Mouse (Mus musculus) urinary bladder, adult 18-20 months (tissue): ENCODE data around the gene Awat2.
"Not testable (repeated sequence)": the region's sequence is repeated elsewhere in the genome, so short reads cannot be mapped to it uniquely, and the experiment has no call there.

Experiments
- DNase-seq, 2 experiments: peaks; one replicate each; pipeline ENCODE4 v3.0.0; 2022; ENCODE audit warnings: low spot score in 2 of 2, mixed read lengths in 2 of 2

Gene Awat2

DNA sequence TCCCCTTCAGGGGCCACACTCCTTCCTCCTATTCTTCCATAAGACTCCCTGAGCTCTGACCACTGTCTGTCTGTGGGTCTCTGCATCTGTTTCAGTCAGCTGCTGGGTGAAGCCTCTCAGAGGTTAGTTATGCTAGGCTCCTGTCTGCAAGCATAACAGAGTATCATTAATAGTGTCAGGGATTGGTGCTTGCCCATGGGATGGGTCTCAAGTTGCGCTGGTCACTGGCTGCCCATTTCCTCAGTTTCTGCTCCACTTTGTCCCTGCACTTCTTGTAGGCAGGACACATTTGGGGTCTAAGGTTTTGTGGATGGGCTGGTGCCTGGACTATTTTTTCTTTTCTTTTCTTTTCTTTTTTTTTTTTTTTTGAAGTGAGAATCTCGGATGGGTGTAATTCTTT lies at the start of gene Awat2:
TSS of gene Awat2 (minus strand) at position 101 of the 400 bp plus-strand sequence.
- DNase-seq: not testable (repeated sequence)

GRCm38 (mm10) chrX:100480317-100480716 lies 37.8 kb upstream of the Awat2 start:
- DNase-seq: peak; percentile 30 to 51

- DNase-seq: no peak
Measured at GRCm38 (mm10) chrX:100475569-100476223, 33.2 kb upstream of the Awat2 start.

DNA sequence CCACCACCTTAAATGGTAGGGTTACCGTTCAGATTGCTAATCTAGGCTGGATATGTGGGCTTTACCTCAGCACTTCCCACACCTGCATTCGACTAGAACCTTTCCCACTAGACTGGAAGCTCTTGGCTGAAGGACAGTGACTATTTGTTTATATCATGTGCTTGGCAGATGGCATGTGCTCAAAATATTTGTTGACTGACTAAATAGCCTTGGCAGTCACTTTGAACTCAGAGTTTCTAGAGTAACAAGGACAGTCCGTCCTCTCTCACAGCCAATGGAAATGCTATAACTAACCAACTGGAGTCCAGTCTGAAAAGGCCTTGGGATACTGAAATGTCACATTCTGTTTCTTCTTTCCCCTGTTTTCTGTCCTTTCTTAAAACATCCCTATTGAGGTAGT lies 29.0 kb upstream of the Awat2 start:
- no peak for DNase-seq

GRCm38 (mm10) chrX:100470126-100470525 lies 27.6 kb upstream of the Awat2 start:
- no peak for DNase-seq

- no peak for DNase-seq
Measured at GRCm38 (mm10) chrX:100468047-100468446, 25.5 kb upstream of the Awat2 start.

- DNase-seq: no peak
Measured at GRCm38 (mm10) chrX:100443532-100443931, 1.0 kb upstream of the Awat2 start.

DNA sequence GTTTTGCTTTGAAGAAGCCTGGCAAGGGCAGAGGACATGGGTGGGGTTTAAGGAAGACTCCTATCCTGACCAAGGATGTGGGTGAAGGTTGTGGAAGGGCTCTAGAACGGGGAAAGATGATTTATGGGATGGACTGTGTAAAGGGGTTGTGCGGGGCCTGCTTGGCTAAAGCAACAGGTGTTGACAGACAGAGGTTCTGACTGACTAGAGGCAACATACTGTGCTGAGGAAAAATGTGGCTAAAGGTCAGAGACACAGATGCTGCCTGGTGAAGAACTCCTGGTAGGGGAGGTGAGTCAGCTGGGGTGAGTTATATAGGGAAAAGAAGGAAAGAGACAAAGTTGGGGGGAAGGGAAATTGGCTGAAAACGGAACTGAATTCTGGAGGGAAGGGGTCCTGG lies 10.2 kb downstream of the Awat2 start:
- DNase-seq: no peak

DNA sequence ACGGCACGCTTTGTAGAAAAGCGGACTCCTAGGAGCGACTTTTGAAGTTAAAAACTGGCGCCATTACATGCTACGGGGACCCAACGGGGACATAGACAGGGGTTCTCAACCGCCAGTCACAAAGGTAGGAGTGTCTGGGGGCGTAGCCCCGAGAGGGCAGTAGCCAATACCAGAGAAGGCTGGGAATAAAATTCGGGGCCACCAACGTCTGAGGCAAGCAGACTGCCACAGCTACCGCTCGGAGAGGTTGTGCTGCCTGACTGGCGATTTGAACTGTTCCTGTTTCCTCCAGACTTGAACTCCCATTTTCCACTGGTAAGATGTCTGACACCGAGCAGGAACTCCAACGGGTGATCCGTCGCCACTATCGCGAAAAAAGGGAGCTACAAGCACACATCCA lies 13.8 kb downstream of the Awat2 start, which contains the start of gene Otud6a:
TSS of gene Otud6a (plus strand) at position 321 of the 400 bp plus-strand sequence.
- DNase-seq: no peak

GRCm38 (mm10) chrX:100409245-100409644 lies 33.3 kb downstream of the Awat2 start:
- DNase-seq: no peak

- DNase-seq: no peak
Measured at GRCm38 (mm10) chrX:100401657-100402056, 40.9 kb downstream of the Awat2 start.

- no peak for DNase-seq
Measured at GRCm38 (mm10) chrX:100400900-100401299, 41.6 kb downstream of the Awat2 start.

- DNase-seq: peak in 1 of 2 experiments; percentile 1
Measured at GRCm38 (mm10) chrX:100395026-100395425, 47.5 kb downstream of the Awat2 start.

DNA sequence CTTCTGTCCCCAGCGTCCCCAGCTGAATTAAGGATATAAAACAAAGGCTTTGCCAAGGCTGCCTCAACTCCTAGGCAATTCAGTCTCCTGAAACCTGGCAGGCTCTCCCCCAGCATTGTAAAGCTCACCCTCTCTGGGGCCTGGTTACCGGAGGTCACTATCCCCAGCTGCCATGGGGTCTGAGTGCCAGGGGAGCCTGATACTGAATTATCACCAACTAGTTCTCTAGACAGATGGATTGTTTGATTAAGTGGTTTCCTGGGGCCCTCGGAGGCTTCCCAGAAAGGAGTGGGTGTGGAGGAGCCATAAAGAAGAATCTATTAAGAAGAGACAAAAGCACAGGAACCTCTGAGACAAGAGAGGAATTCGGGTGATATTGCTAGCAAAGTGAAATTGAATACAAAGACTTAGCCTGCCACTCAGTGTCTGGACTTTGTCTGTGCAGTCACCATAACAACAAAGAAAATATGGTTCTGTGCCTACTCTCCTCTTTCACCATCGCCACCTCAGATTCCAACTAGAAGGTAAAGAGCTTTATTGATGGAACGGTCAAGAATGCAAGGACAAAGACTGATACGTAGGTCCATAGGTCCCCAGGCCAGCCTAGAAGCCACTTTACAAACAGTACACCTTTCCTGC lies 48.2 kb downstream of the Awat2 start:
- no peak for DNase-seq

- peak in 1 of 2 experiments; percentile 1 for DNase-seq
Measured at GRCm38 (mm10) chrX:100392304-100392703, 50.2 kb downstream of the Awat2 start.

- no peak for DNase-seq
Measured at GRCm38 (mm10) chrX:100389887-100390286, 52.6 kb downstream of the Awat2 start.

GRCm38 (mm10) chrX:100356974-100357373 lies 85.5 kb downstream of the Awat2 start:
- no peak for DNase-seq
